Mouse (Mus musculus) lung, adult 2 months (tissue): ENCODE measurements around the gene Unc119b.
"Not testable (repeated sequence)": the region's sequence is repeated elsewhere in the genome, so short reads cannot be mapped to it uniquely, and the experiment has no call there.

Source experiments
- CTCF ChIP-seq: fragments of 200-500 bp; IDR thresholded peaks from 2 replicates; pipeline ENCODE4 v1.5.1; 2011; ENCODE audit warnings: mild to moderate bottlenecking, low read length, control low read depth; ENCODE audit not compliant: insufficient read depth
- POLR2A ChIP-seq: fragments of 200-500 bp; IDR thresholded peaks from 2 replicates; pipeline ENCODE4 v1.6.1; 2011; ENCODE audit warnings: low read depth, mild to moderate bottlenecking, control low read depth, low read length, borderline replicate concordance; ENCODE audit errors: extremely low read depth

- TF ChIP-seq POLR2A, CTCF: not testable (repeated sequence)
Measured at GRCm38 (mm10) chr5:115073306-115073705, 61.5 kb downstream of the Unc119b start.
